Mouse (Mus musculus) hindbrain, postnatal 0 days (tissue): ENCODE data around the gene Efs. TPM values are rescaled to one million over a fixed set of nuclear protein-coding genes. Genes with fewer than 3 reads are reported as not detected.

ENCODE experiments used
- ATAC-seq: fragments of 200-750 bp; cut with Nextera tagmentation; 2 replicates; pipeline ENCODE4 v1.8.0; 2017; ENCODE audit warnings: mild to moderate bottlenecking, moderate TSS enrichment, moderate library complexity
- DNase-seq: peaks from one replicate; pipeline ENCODE4 v3.0.0-alpha.2; 2015; ENCODE audit warnings: low spot score
- H3K27ac ChIP-seq: fragments of 300-500 bp; sonication (generic); 2 replicates; pipeline ENCODE4 v1.5.1; 2014; ENCODE audit warnings: mild to moderate bottlenecking
- H3K27me3 ChIP-seq: fragments of 300-500 bp; sonication (generic); 2 replicates; pipeline ENCODE4 v1.6.1; 2014; ENCODE audit warnings: low read length, mixed read lengths; ENCODE audit not compliant: insufficient read depth
- H3K36me3 ChIP-seq: fragments of 300-500 bp; sonication (generic); 2 replicates; pipeline ENCODE4 v1.6.1; 2014; ENCODE audit warnings: low read length, mixed read lengths; ENCODE audit not compliant: insufficient read depth
- H3K4me1 ChIP-seq: fragments of 300-500 bp; sonication (generic); 2 replicates; pipeline ENCODE4 v1.6.1; 2014; ENCODE audit warnings: antibody characterized with exemption, low read length, mixed read lengths; ENCODE audit not compliant: insufficient read depth
- H3K4me2 ChIP-seq: fragments of 300-500 bp; sonication (generic); 2 replicates; pipeline ENCODE4 v1.6.1; 2014; ENCODE audit warnings: low read depth, mild to moderate bottlenecking, low read length, moderate library complexity, mixed read lengths
- H3K4me3 ChIP-seq: fragments of 300-500 bp; sonication (generic); 2 replicates; pipeline ENCODE4 v1.5.1; 2014; ENCODE audit warnings: low read length
- H3K9ac ChIP-seq: fragments of 300-500 bp; sonication (generic); replicated peaks from 2 replicates; pipeline ENCODE4 v1.6.1; 2014; ENCODE audit warnings: mild to moderate bottlenecking, low read length, moderate library complexity, mixed read lengths
- H3K9me3 ChIP-seq: fragments of 300-500 bp; sonication (generic); 2 replicates; pipeline ENCODE4 v1.6.1; 2016; ENCODE audit warnings: low read length, mixed read lengths
- CTCF ChIP-seq: IDR thresholded peaks from 2 replicates; pipeline ENCODE4 v1.5.1; 2016; ENCODE audit warnings: antibody characterized with exemption, control low read depth, low read depth
- WGBS: fragments of 180-500 bp; shearing (Covaris S2); extraction: QIAGEN DNeasy Blood & Tissue Kit; methylation state at CpG from one replicate; pipeline ENCODE4 v1.1.7; 2014; 5-methylcytosine and 5-hydroxymethylcytosine counted together
- polyA plus RNA-seq: library from polyadenylated mRNA; unstranded; fragments of >200 nt; fragmentation: Nextera tagmentation; extraction: Ambion mirVana; gene quantifications from 2 replicates; pipeline ENCODE4 v1.2.1, GENCODE M21; 2015
- total RNA-seq: library from RNA; depleted of rRNA; stranded (reverse); fragments of >200 nt; gene quantifications from 2 replicates; pipeline ENCODE4 v1.2.3, GENCODE M21; 2014

Gene Efs
- total and polyA plus RNA-seq, 2 experiments from 2014 or later: 13.8 to 38.0 TPM

GRCm38 (mm10) chr14:54941024-54941978, 15.4 kb upstream of the Efs start:
- DNase-seq: no peak
- Histone ChIP-seq H3K27me3 (no peaks in the 10 kb centered on the region), H3K4me3 (no peak overlapping the region), H3K4me2 (no peak overlapping the region), H3K27ac (no peak overlapping the region), H3K9ac (no peak overlapping the region), H3K9me3 (no peaks in the 10 kb centered on the region), H3K4me1 (no peaks in the 10 kb centered on the region), H3K36me3 (no peaks in the 10 kb centered on the region)
- WGBS: 58% methylated on average over 13 of the region's 13 CpGs
- TF ChIP-seq CTCF: no peak
- ATAC-seq: no peak

- H3K4me3 ChIP-seq: no peak overlapping the region
- no peaks in the 10 kb centered on the region for H3K4me1 ChIP-seq
- H3K36me3 ChIP-seq: no peaks in the 10 kb centered on the region
- no peaks in the 10 kb centered on the region for H3K27me3 ChIP-seq
- ATAC-seq (no peak), DNase-seq (no peak)
- no peaks in the 10 kb centered on the region for H3K9me3 ChIP-seq
- no peak overlapping the region for H3K4me2 ChIP-seq
- H3K9ac ChIP-seq: no peak overlapping the region
- TF ChIP-seq CTCF: no peak
- H3K27ac ChIP-seq: no peak overlapping the region
- 86% methylated on average over 3 of the region's 3 CpGs for WGBS
Measured at GRCm38 (mm10) chr14:54940176-54940530, 14.2 kb upstream of the Efs start.

- Histone ChIP-seq H3K4me2 (no peak overlapping the region), H3K4me3 (no peak overlapping the region), H3K36me3 (no peaks in the 10 kb centered on the region), H3K9ac (no peak overlapping the region), H3K4me1 (no peaks in the 10 kb centered on the region), H3K27ac (no peak overlapping the region), H3K9me3 (no peaks in the 10 kb centered on the region), H3K27me3 (no peaks in the 10 kb centered on the region)
- 57% methylated on average over 12 of the region's 12 CpGs for whole genome bisulfite sequencing
- ATAC-seq (no peak), DNase-seq (peak; percentile 57)
- peak; percentile 80 for TF ChIP-seq CTCF
Measured at GRCm38 (mm10) chr14:54939434-54940175, 13.7 kb upstream of the Efs start.

- no peaks in the 10 kb centered on the region for H3K4me1 ChIP-seq
- TF ChIP-seq CTCF: no peak
- no peak for ATAC-seq
- H3K27me3 ChIP-seq: no peaks in the 10 kb centered on the region
- WGBS: 73% methylated on average over 15 of the region's 15 CpGs
- H3K9ac ChIP-seq: no peak overlapping the region
- no peak overlapping the region for H3K4me3 ChIP-seq
- DNase-seq: no peak
- H3K27ac ChIP-seq: no peak overlapping the region
- no peaks in the 10 kb centered on the region for H3K9me3 ChIP-seq
- H3K4me2 ChIP-seq: no peak overlapping the region
- no peaks in the 10 kb centered on the region for H3K36me3 ChIP-seq
Measured at GRCm38 (mm10) chr14:54938431-54939219, 12.7 kb upstream of the Efs start.

- peak overlapping the region; percentile 26; the same call in 1 of the 2 replicates for H3K27ac ChIP-seq
- H3K4me3 ChIP-seq: no peak overlapping the region
- H3K36me3 ChIP-seq: no peaks in the 10 kb centered on the region
- H3K9me3 ChIP-seq: no peaks in the 10 kb centered on the region
- peak overlapping the region; percentile 23; the same call in 1 of the 2 replicates for H3K4me2 ChIP-seq
- ATAC-seq (no peak), DNase-seq (no peak)
- H3K4me1 ChIP-seq: peaks cover 6% of the 10 kb centered on the region; the same call in 1 of the 2 replicates
- H3K27me3 ChIP-seq: no peaks in the 10 kb centered on the region
- TF ChIP-seq CTCF: no peak
- WGBS: 87% methylated on average over 16 of the region's 16 CpGs
- no peak overlapping the region for H3K9ac ChIP-seq
Measured at GRCm38 (mm10) chr14:54937361-54938182, 11.6 kb upstream of the Efs start.

GRCm38 (mm10) chr14:54936831-54937160, 10.9 kb upstream of the Efs start:
- no peak for ATAC-seq
- H3K9ac ChIP-seq: peak overlapping the region; percentile 43; the same call in 1 of the 2 replicates
- 44% methylated on average over 6 of the region's 6 CpGs for WGBS
- peaks cover 6% of the 10 kb centered on the region; the same call in 1 of the 2 replicates for H3K4me1 ChIP-seq
- peak overlapping the region; percentile 85 for H3K27ac ChIP-seq
- no peak for DNase-seq
- no peaks in the 10 kb centered on the region for H3K36me3 ChIP-seq
- no peak for TF ChIP-seq CTCF
- H3K9me3 ChIP-seq: no peaks in the 10 kb centered on the region
- peak overlapping the region; percentile 31; the same call in 1 of the 2 replicates for H3K4me2 ChIP-seq
- no peak overlapping the region for H3K4me3 ChIP-seq
- no peaks in the 10 kb centered on the region for H3K27me3 ChIP-seq
